Mouse (Mus musculus) liver, embryonic 14.5 days (tissue): ENCODE data around the gene Iqschfp. TPM values are rescaled to one million over a fixed set of nuclear protein-coding genes. Genes with fewer than 3 reads are reported as not detected.

ENCODE experiments used
- ATAC-seq: fragments of 200-750 bp; cut with Nextera tagmentation; 2 replicates; pipeline ENCODE4 v1.8.0; 2017; ENCODE audit warnings: moderate number of reproducible peaks, mild to moderate bottlenecking, moderate library complexity; ENCODE audit not compliant: insufficient read depth
- DNase-seq, 3 experiments: peaks; one replicate each; pipeline ENCODE4 v3.0.0-alpha.2; 2012 to 2013; ENCODE audit warnings: low read depth in 3 of 3, low spot score in 3 of 3
- H3K27ac ChIP-seq: fragments of 300-500 bp; sonication (generic); 2 replicates; pipeline ENCODE4 v1.5.1; 2014; ENCODE audit warnings: moderate library complexity, mild to moderate bottlenecking, control low read depth, inconsistent platforms
- H3K27me3 ChIP-seq: fragments of 300-500 bp; sonication (generic); 2 replicates; pipeline ENCODE4 v1.6.1; 2014; ENCODE audit warnings: mild to moderate bottlenecking, low read length, moderate library complexity; ENCODE audit not compliant: control insufficient read depth, insufficient read depth
- H3K36me3 ChIP-seq: fragments of 300-500 bp; sonication (generic); replicated peaks from 2 replicates; pipeline ENCODE4 v1.6.1; 2014; ENCODE audit warnings: low read depth; ENCODE audit not compliant: control insufficient read depth, insufficient read depth
- H3K4me1 ChIP-seq, 2 experiments: fragments of 200-500 bp in 1 of 2; fragments of 300-500 bp in 1 of 2; sonication (generic) in 1 of 2; replicated peaks; 2 replicates each; pipeline ENCODE4 v1.6.1; 2012 to 2014; ENCODE audit warnings: antibody characterized with exemption in 1 of 2, inconsistent platforms in 1 of 2, low read length in 1 of 2; ENCODE audit not compliant: control insufficient read depth in 2 of 2, insufficient read depth in 2 of 2
- H3K4me2 ChIP-seq: fragments of 300-500 bp; sonication (generic); 2 replicates; pipeline ENCODE4 v1.6.1; 2014; ENCODE audit warnings: low read depth, mild to moderate bottlenecking, control low read depth, moderate library complexity
- H3K4me3 ChIP-seq, 2 experiments: fragments of 200-500 bp in 1 of 2; fragments of 300-500 bp in 1 of 2; sonication (generic) in 1 of 2; 2 replicates each; pipeline ENCODE4 v1.5.1; 2012 to 2014; ENCODE audit warnings: low read depth in 2 of 2, low read length in 2 of 2, mild to moderate bottlenecking in 2 of 2, control low read depth in 1 of 2, inconsistent platforms in 1 of 2, moderate library complexity in 1 of 2; ENCODE audit not compliant: insufficient read depth in 1 of 2
- H3K9ac ChIP-seq: fragments of 300-500 bp; sonication (generic); replicated peaks from 2 replicates; pipeline ENCODE4 v1.6.1; 2014; ENCODE audit warnings: mild to moderate bottlenecking, control low read depth, moderate library complexity
- H3K9me3 ChIP-seq: fragments of 300-500 bp; sonication (generic); 2 replicates; pipeline ENCODE4 v1.6.1; 2016; ENCODE audit warnings: low read length, mixed read lengths; ENCODE audit not compliant: control insufficient read depth
- CTCF ChIP-seq: IDR thresholded peaks from 2 replicates; pipeline ENCODE4 v1.5.1; 2016; ENCODE audit warnings: antibody characterized with exemption, low read depth, control low read depth
- EP300 ChIP-seq: IDR thresholded peaks from 2 replicates; pipeline ENCODE4 v1.6.1; 2016; ENCODE audit warnings: antibody characterized with exemption, low read depth
- WGBS: fragments of 180-500 bp; shearing (Covaris S2); extraction: QIAGEN DNeasy Blood & Tissue Kit; methylation state at CpG from one replicate; pipeline ENCODE4 v1.1.7; 2014; ENCODE audit not compliant: insufficient replicate concordance; 5-methylcytosine and 5-hydroxymethylcytosine counted together
- polyA plus RNA-seq, 2 experiments: library from polyadenylated mRNA; depleted of rRNA in 1 of 2; stranded (reverse) in 1 of 2; unstranded in 1 of 2; fragments of >200 nt; fragmentation: Nextera tagmentation in 1 of 2; extraction: Ambion mirVana in 1 of 2; gene quantifications; 2 replicates each; pipeline versions ENCODE4 v1.2.1 to v1.2.3; 2012 to 2014

Gene Iqschfp
- polyA plus RNA-seq, 2 experiments = not detected

- H3K4me3 ChIP-seq = no peak overlapping the region
- no peak overlapping the region for H3K4me2 ChIP-seq
- H3K36me3 ChIP-seq = no peaks in the 10 kb centered on the region
- H3K9me3 ChIP-seq = no peaks in the 10 kb centered on the region
- no peaks in the 10 kb centered on the region for H3K27me3 ChIP-seq
- H3K4me1 ChIP-seq = no peaks in the 10 kb centered on the region
- 61% methylated on average over 6 of the region's 6 CpGs for WGBS
- H3K27ac ChIP-seq = no peak overlapping the region
- DNase-seq (no peak), ATAC-seq (no peak)
- no peak overlapping the region for H3K9ac ChIP-seq
- TF ChIP-seq CTCF (no peak), EP300 (no peak)
These were observed 70.1 kb downstream of the Iqschfp start for GRCm38 (mm10) chr3:67961934-67962639.

GRCm38 (mm10) chr3:67974340-67974998 lies 82.4 kb downstream of the Iqschfp start:
- Histone ChIP-seq H3K9me3 (no peaks in the 10 kb centered on the region), H3K27me3 (no peaks in the 10 kb centered on the region), H3K27ac (no peak overlapping the region), H3K36me3 (no peaks in the 10 kb centered on the region), H3K4me1 (no peaks in the 10 kb centered on the region), H3K4me2 (no peak overlapping the region), H3K4me3 (no peak overlapping the region), H3K9ac (no peak overlapping the region)
- ATAC-seq (no peak), DNase-seq (no peak)
- TF ChIP-seq EP300 (no peak), CTCF (no peak)
- WGBS = 61% methylated on average over 2 of the region's 2 CpGs

- no peaks in the 10 kb centered on the region for H3K27me3 ChIP-seq
- no peaks in the 10 kb centered on the region for H3K4me1 ChIP-seq
- ATAC-seq (no peak), DNase-seq (no peak)
- no peak overlapping the region for H3K9ac ChIP-seq
- H3K27ac ChIP-seq = no peak overlapping the region
- no peaks in the 10 kb centered on the region for H3K9me3 ChIP-seq
- TF ChIP-seq EP300 (no peak), CTCF (no peak)
- 47% methylated on average over 1 of the region's 1 CpGs for WGBS
- no peak overlapping the region for H3K4me2 ChIP-seq
- H3K4me3 ChIP-seq = no peak overlapping the region
- no peaks in the 10 kb centered on the region for H3K36me3 ChIP-seq
These were observed 88.0 kb downstream of the Iqschfp start for GRCm38 (mm10) chr3:67980006-67980405.

GRCm38 (mm10) chr3:67983329-67983728 lies 91.3 kb downstream of the Iqschfp start:
- Histone ChIP-seq H3K4me1 (no peaks in the 10 kb centered on the region), H3K36me3 (no peaks in the 10 kb centered on the region), H3K4me3 (no peak overlapping the region), H3K4me2 (no peak overlapping the region), H3K27me3 (no peaks in the 10 kb centered on the region), H3K9ac (no peak overlapping the region), H3K9me3 (no peaks in the 10 kb centered on the region), H3K27ac (no peak overlapping the region)
- no peak for DNase-seq
- WGBS = 26% methylated on average over 12 of the region's 12 CpGs
- ATAC-seq = no peak
- TF ChIP-seq CTCF = no peak
- no peak for TF ChIP-seq EP300

GRCm38 (mm10) chr3:68002415-68002814 lies 110.4 kb downstream of the Iqschfp start:
- DNase-seq = no peak
- no peak for ATAC-seq
- WGBS = 60% methylated on average over 4 of the region's 4 CpGs
- TF ChIP-seq EP300 (no peak), CTCF (no peak)
- Histone ChIP-seq H3K9me3 (no peaks in the 10 kb centered on the region), H3K4me3 (no peak overlapping the region), H3K9ac (no peak overlapping the region), H3K27me3 (no peaks in the 10 kb centered on the region), H3K4me1 (no peaks in the 10 kb centered on the region), H3K36me3 (no peaks in the 10 kb centered on the region), H3K27ac (no peak overlapping the region), H3K4me2 (no peak overlapping the region)
